Mouse (Mus musculus): ENCODE measurements at regions not wholly inside any gene's neighbourhood (a gene's known extent, or its start where the extent isn't known, plus 50 kb on each side); places are given as distances from the start of the nearest gene placed in this dataset.

- no peak for DNase-seq (ENCODE audit: low read depth, low spot score)
Measured at GRCm38 (mm10) chr11:63753260-63753659, 168.8 kb downstream of the Hs3st3b1 start.

DNA sequence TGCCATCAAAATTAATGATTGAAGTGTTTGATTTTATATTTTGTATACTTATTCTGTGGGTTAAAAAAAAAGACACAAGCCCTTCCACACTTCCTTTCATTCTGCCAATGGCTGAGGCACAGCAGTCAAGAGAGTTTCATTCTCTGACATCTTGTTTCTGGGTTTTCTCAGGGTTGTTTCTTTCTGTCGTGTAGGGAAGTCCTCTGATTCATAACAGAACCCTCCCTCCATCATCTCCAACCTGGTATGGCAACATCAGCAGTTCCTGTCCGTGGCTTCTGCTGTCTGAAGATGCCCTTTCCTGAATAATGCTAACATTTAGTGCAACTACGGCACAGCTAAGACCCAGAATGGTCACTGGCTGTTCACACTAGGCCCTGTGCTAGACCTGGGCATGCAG, 167.3 kb downstream of the Hs3st3b1 start:
- DNase-seq (ENCODE audit: low read depth, low spot score) = no peak

DNA sequence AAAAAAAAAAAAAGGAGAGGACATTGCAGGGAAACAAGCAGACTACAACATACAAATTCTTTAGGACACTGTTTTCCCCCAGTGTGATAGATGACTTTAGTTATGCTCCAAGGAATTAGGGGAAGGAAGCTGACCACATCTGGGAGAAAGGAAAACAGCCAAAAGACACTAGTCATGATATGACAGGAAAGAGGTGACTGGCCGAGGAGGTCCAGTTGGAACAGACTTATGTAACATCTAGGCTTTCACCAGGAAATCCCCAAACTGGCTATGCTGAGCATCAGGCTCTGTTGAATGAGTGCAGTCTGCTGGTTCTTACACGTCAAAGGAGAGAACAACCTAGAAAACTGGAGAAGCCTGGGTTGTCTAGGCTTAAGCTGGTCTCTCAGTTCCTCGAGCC, 163.8 kb downstream of the Hs3st3b1 start:
- DNase-seq (ENCODE audit: low read depth, low spot score) = no peak

GRCm38 (mm10) chr11:63761561-63761960, 160.5 kb downstream of the Hs3st3b1 start:
- DNase-seq (ENCODE audit: low read depth, low spot score) = no peak

DNA sequence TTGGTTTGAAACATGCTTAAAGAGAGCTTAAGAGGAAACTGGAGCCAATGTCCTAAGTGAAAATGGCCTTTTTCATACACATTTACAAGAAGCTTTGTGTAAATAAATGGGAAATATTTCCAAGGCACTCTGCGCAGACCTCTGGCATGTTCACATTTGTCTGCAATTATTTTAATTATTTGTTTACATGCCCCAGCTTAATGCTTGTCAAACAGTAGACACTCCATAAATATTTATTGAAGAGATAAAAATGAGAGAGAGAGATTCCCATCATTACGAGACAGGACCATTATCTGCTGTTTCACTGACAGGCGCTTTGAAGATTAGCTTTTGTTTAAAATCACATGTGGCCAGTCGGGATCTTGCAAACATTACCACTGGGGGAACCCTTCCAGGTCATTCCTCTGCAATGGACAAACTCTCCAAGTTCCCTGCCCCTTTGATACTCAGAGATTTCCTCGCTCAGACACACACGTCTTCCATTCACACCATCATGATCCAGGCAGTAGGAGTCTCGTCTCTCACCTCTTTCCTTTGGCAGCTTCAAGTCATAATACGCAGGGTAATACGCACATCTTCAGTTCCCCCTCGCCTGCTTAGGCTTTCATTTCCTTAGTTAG, 154.3 kb downstream of the Hs3st3b1 start:
- DNase-seq (ENCODE audit: low read depth, low spot score) = no peak

- DNase-seq (ENCODE audit: low read depth, low spot score) = no peak
Measured at GRCm38 (mm10) chr11:63769738-63770137, 152.4 kb downstream of the Hs3st3b1 start.

DNA sequence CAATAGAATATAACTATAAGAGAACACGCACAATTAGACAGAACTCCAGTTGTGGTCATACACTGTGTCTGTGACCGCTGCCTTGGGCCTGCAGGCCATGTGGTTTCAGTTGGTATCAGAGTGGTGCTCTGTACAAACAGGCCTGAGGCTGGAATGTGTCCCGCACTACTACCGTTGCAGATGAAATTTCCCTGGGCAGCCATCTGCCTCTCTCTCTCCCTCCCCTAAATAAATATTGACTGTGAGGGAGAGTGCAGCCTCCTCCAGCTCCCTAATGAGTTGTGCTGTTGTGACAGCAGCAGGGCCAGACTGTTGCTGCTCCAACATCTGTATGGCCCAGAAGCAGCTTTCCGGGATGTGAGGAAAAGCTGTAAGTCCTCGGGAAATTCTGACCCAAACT, 146.7 kb downstream of the Hs3st3b1 start:
- DNase-seq (ENCODE audit: low read depth, low spot score) = no peak

- DNase-seq (ENCODE audit: low read depth, low spot score) = no peak
Measured at GRCm38 (mm10) chr11:63779371-63779770, 142.7 kb downstream of the Hs3st3b1 start.

DNA sequence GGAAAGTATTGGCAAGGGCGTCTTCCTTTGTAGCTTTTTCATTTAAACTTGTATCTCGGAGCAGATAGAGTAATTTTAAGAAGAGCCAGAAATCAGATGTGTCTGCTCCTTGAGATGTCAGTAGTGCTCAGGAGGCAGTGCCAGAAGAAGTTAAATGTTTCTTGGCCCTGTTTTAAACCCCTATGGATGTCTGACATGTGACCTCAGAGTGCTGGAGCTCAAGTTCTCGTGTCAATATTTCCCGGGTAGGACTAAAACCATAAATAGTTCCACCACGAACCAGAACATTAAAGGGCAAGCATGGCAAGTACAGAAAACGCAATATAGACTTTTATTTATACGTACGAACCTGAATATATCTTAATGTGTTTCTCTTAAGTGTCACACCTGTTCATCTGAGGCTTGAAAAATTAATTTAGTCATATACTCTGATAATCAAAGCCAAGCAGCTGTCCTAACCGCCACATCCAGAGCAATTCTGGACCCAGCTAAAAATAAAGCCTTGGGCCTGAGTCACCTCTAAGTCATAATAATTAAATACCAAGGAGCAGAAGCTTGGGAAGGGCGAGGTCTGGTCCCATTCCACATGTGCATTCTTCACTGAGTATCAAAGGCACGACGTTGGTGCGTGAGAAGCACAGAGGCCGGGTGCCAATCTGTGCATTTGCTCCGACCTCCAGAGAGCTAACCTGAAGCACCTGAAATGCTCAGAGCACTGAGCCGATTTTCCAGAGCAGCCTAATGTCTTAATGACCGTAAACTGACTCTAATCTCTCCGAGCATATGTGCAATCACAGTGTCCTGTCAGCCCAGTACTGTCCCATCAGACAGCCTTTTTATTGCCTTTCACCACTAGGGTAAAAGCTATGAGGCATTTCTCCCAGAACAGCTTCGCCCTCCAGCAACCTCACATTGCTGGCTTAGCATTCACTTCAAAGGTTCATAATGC, 139.8 kb downstream of the Hs3st3b1 start:
- DNase-seq (ENCODE audit: low read depth, low spot score) = no peak

DNA sequence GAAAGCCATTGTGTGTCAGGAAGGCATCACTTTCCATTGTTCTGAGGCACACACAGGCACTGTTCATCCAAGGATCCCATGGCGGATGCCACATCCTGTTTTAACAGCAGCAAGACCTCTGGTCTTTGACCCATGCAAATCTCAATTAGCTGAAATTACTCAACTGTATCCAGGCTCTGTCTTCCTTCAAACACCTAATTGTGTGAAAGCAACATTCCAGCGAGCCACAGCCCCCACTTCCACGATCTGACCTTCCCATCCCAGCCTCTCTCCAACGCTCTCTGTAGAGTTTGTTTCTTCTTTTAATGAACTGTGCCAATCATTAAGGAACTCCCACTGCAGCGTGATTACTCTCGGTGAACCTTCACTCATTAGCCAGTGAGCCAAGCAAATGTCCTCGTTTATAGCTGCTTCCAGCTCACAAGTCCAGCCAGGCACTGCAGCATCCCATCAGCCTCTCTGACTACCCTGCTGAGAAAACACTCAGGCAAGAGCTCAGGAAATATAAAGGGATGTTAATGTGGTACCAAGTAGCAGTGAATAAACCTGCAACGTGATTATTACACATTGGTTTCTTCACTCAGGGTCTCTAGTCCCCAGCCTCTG, 136.7 kb downstream of the Hs3st3b1 start:
- DNase-seq (ENCODE audit: low read depth, low spot score) = no peak

DNA sequence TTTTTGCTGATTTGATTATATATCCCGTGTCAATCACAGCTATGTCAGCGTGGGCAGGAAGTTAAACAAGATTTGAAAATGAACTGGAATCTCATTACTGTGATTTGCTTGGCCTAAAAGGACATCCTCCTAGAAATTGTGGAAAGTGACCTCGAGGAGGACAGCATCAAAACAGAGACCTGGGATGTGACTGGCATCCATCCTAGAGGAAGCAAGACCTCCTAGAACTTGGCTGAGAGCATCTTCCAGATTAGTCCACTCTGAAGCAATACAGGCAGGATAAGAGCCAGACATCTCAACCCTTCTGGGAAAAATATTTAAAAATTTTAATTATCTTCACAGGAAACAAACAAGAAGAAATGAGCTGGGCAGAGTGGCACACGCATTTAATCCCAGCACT, 136.1 kb downstream of the Hs3st3b1 start:
- no peak for DNase-seq (ENCODE audit: low read depth, low spot score)

DNA sequence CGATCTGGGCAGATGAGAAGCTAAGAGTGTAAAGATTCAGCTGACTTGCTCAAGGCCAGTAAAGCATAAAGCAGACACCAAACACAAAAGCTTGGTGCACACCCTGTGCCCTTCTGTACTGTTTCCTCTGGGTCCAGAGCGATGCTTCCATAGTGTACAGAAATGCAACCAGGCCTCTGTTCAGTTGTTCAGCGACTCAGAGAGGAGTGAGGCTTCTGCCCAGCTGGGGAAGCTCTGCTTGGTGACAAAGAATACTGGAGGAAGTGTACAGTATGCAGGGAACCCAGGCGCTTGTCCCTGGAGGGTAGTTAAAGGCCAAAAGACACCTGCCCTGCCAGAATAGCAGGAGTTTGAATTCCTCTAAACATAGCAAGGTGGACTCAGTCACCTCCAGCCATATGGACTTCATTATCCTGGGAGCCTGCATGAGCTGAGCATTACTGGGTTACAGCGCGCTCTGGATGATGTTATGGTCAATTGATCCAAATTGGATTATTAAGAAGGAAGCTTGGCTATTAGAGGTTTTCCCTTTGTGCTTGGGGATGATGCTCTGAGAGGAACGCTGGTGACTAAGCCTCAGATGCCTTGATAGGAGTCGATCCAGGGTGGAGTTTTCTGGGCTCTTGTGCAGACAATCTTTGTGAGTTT, 132.5 kb downstream of the Hs3st3b1 start:
- peak; percentile 19 for DNase-seq (ENCODE audit: low read depth, low spot score)

- no peak for DNase-seq (ENCODE audit: low read depth, low spot score)
Measured at GRCm38 (mm10) chr11:63791004-63791862, 130.9 kb downstream of the Hs3st3b1 start.

- no peak for DNase-seq (ENCODE audit: low read depth, low spot score)
Measured at GRCm38 (mm10) chr11:63793732-63794503, 128.2 kb downstream of the Hs3st3b1 start.

GRCm38 (mm10) chr11:63812146-63812545, 109.9 kb downstream of the Hs3st3b1 start:
- no peak for DNase-seq (ENCODE audit: low read depth, low spot score)

- DNase-seq (ENCODE audit: low read depth, low spot score) = no peak
Measured at GRCm38 (mm10) chr11:63822847-63823246, 99.2 kb downstream of the Hs3st3b1 start.

- DNase-seq (ENCODE audit: low read depth, low spot score) = no peak
Measured at GRCm38 (mm10) chr11:63827271-63827762, 94.8 kb downstream of the Hs3st3b1 start.

DNA sequence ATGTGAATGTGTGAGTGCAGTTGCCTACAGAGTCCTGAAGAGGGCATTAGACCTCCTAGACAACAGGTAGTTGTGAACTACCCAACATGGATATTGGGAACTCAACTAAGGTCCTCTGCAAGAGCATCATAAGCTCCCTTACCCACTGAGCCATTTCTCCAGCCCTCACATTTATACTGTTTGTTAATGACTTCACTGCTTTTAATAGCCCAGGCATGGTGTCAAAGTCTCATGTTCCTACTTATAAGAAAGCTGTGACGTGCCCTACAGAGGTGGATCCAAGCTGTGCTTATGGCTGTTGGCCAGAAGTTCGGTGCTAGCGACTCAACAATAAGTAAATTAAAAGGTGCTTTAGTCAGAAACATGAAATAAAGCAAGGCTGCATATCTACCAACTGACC, 88.6 kb downstream of the Hs3st3b1 start:
- DNase-seq (ENCODE audit: low read depth, low spot score) = no peak

- DNase-seq (ENCODE audit: low read depth, low spot score) = no peak
Measured at GRCm38 (mm10) chr11:63834140-63834539, 88.0 kb downstream of the Hs3st3b1 start.

GRCm38 (mm10) chr11:63834631-63835030, 87.5 kb downstream of the Hs3st3b1 start:
- DNase-seq (ENCODE audit: low read depth, low spot score) = no peak
